Mouse (Mus musculus): ENCODE results near the gene Ung. TPM values are rescaled to one million over a fixed set of nuclear protein-coding genes. Genes with fewer than 3 reads are reported as not detected.
A peak's percentile ranks its signal among the peaks of the same experiment; 100 is the strongest.

The Ung gene
- polyA plus RNA-seq, 1 experiment from 2014 or later = 4.5 TPM

- WGBS = 78% methylated on average over 12 of the region's 12 CpGs
- H3K9me3 ChIP-seq (ENCODE audit: low read length) = no peaks in the 10 kb centered on the region
- DNase-seq (ENCODE audit: low spot score) = no peak
- H3K9ac ChIP-seq (replicated peaks; ENCODE audit: low read depth) = no peak overlapping the region
- no peaks in the 10 kb centered on the region for H3K4me1 ChIP-seq (ENCODE audit: insufficient read depth, low read depth, low read length)
- H3K27ac ChIP-seq (ENCODE audit: low read length) = no peak overlapping the region
- ATAC-seq = no peak
- H3K27me3 ChIP-seq (replicated peaks; ENCODE audit: insufficient read depth, low read length) = no peaks in the 10 kb centered on the region
- no peaks in the 10 kb centered on the region for H3K36me3 ChIP-seq (ENCODE audit: insufficient read depth, low read length)
- H3K4me2 ChIP-seq (replicated peaks; ENCODE audit: low read depth, low read length) = no peak overlapping the region
- TF ChIP-seq CTCF (IDR thresholded peaks at IDR 0.05) = no peak
- no peak for TF ChIP-seq EP300 (IDR thresholded peaks at IDR 0.05)
- no peak overlapping the region for H3K4me3 ChIP-seq (ENCODE audit: low read depth, low read length)
Observed at GRCm38 (mm10) chr5:114152359-114153092, 22.3 kb downstream of the Ung start.

DNA sequence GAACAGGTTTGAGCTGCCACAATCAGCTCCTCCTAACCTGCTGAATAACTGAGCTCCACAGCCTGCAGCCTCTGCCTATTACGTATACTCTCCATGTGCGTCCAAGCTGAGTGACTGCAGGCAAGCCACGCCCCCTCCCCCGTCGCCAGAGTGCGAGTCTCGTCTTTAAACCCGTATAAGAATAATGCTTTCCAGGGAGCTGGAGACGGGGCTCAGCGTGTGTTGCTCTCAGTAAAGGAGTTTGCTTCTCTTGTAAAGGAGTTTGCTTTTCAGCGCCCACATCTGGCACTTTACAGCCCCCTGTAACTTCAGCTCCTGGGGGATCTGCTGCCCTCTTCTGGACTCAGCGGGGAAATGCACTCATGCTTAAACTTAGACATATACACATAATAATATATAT lies 23.3 kb downstream of the Ung start:
- WGBS = 14% methylated on average over 12 of the region's 12 CpGs
- Histone ChIP-seq H3K27ac (ENCODE audit: low read length) (no peak overlapping the region), H3K36me3 (ENCODE audit: insufficient read depth, low read length) (no peaks in the 10 kb centered on the region), H3K4me2 (replicated peaks; ENCODE audit: low read depth, low read length) (no peak overlapping the region), H3K4me1 (ENCODE audit: insufficient read depth, low read depth, low read length) (no peaks in the 10 kb centered on the region), H3K9ac (replicated peaks; ENCODE audit: low read depth) (no peak overlapping the region), H3K27me3 (replicated peaks; ENCODE audit: insufficient read depth, low read length) (no peaks in the 10 kb centered on the region), H3K9me3 (ENCODE audit: low read length) (no peaks in the 10 kb centered on the region), H3K4me3 (ENCODE audit: low read depth, low read length) (no peak overlapping the region)
- DNase-seq (ENCODE audit: low spot score) (peak; percentile 45), ATAC-seq (0 out of 2 replicates have a peak, but pooled peaks have one; percentile 11)
- TF ChIP-seq CTCF (IDR thresholded peaks at IDR 0.05) (peak; percentile 61), EP300 (IDR thresholded peaks at IDR 0.05) (no peak)

- Histone ChIP-seq H3K4me1 (ENCODE audit: insufficient read depth, low read depth, low read length) (no peaks in the 10 kb centered on the region), H3K4me3 (ENCODE audit: low read depth, low read length) (no peak overlapping the region), H3K27me3 (replicated peaks; ENCODE audit: insufficient read depth, low read length) (no peaks in the 10 kb centered on the region), H3K9me3 (ENCODE audit: low read length) (no peaks in the 10 kb centered on the region), H3K9ac (replicated peaks; ENCODE audit: low read depth) (no peak overlapping the region), H3K36me3 (ENCODE audit: insufficient read depth, low read length) (no peaks in the 10 kb centered on the region), H3K4me2 (replicated peaks; ENCODE audit: low read depth, low read length) (no peak overlapping the region), H3K27ac (ENCODE audit: low read length) (no peak overlapping the region)
- TF ChIP-seq EP300 (IDR thresholded peaks at IDR 0.05) (no peak), CTCF (IDR thresholded peaks at IDR 0.05) (no peak)
- 51% methylated on average over 5 of the region's 5 CpGs for WGBS
- DNase-seq (ENCODE audit: low spot score) (no peak), ATAC-seq (peak; percentile 10; the same call in 1 of the 2 replicates)
Observed at GRCm38 (mm10) chr5:114154765-114155164, 24.6 kb downstream of the Ung start.

GRCm38 (mm10) chr5:114155168-114155933 lies 25.2 kb downstream of the Ung start:
- ATAC-seq (peak; percentile 88), DNase-seq (ENCODE audit: low spot score) (peak; percentile 70)
- Histone ChIP-seq H3K27me3 (replicated peaks; ENCODE audit: insufficient read depth, low read length) (no peaks in the 10 kb centered on the region), H3K9me3 (ENCODE audit: low read length) (no peaks in the 10 kb centered on the region), H3K4me1 (ENCODE audit: insufficient read depth, low read depth, low read length) (no peaks in the 10 kb centered on the region), H3K4me3 (ENCODE audit: low read depth, low read length) (no peak overlapping the region), H3K27ac (ENCODE audit: low read length) (no peak overlapping the region), H3K4me2 (replicated peaks; ENCODE audit: low read depth, low read length) (no peak overlapping the region), H3K36me3 (ENCODE audit: insufficient read depth, low read length) (no peaks in the 10 kb centered on the region), H3K9ac (replicated peaks; ENCODE audit: low read depth) (no peak overlapping the region)
- TF ChIP-seq CTCF (IDR thresholded peaks at IDR 0.05) = no peak
- TF ChIP-seq EP300 (IDR thresholded peaks at IDR 0.05) = no peak
- 32% methylated on average over 9 of the region's 9 CpGs for WGBS

DNA sequence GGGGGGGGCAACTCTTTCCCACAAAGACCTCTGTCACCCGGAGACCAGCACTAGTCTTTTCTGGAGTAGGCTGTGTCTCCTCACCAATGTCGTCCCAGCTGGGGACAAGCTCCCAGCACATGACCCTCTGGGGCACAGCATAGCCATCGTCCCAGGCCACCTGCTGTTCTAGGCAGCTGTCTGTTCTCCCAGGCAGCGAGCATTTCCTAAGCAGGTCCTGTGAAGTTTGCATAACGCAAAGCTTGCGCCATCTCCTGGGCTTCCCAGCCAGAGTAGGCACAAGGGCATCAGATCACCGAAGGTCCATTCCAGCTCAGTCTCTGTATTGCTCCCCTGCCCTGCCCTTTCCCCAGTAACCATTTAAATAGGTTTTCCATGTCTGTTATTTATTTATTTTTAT lies 27.1 kb downstream of the Ung start:
- H3K9ac ChIP-seq (replicated peaks; ENCODE audit: low read depth) = no peak overlapping the region
- no peaks in the 10 kb centered on the region for H3K4me1 ChIP-seq (ENCODE audit: insufficient read depth, low read depth, low read length)
- no peak overlapping the region for H3K27ac ChIP-seq (ENCODE audit: low read length)
- H3K9me3 ChIP-seq (ENCODE audit: low read length) = no peaks in the 10 kb centered on the region
- no peaks in the 10 kb centered on the region for H3K27me3 ChIP-seq (replicated peaks; ENCODE audit: insufficient read depth, low read length)
- no peak for ATAC-seq
- TF ChIP-seq EP300 (IDR thresholded peaks at IDR 0.05) (no peak), CTCF (IDR thresholded peaks at IDR 0.05) (no peak)
- no peak for DNase-seq (ENCODE audit: low spot score)
- no peak overlapping the region for H3K4me2 ChIP-seq (replicated peaks; ENCODE audit: low read depth, low read length)
- 48% methylated on average over 7 of the region's 7 CpGs for WGBS
- H3K4me3 ChIP-seq (ENCODE audit: low read depth, low read length) = no peak overlapping the region
- H3K36me3 ChIP-seq (ENCODE audit: insufficient read depth, low read length) = no peaks in the 10 kb centered on the region

GRCm38 (mm10) chr5:114161424-114161823 lies 31.2 kb downstream of the Ung start:
- TF ChIP-seq EP300 (IDR thresholded peaks at IDR 0.05) = no peak
- TF ChIP-seq CTCF (IDR thresholded peaks at IDR 0.05) = no peak
- Histone ChIP-seq H3K4me3 (ENCODE audit: low read depth, low read length) (no peak overlapping the region), H3K27ac (ENCODE audit: low read length) (no peak overlapping the region), H3K4me1 (ENCODE audit: insufficient read depth, low read depth, low read length) (no peaks in the 10 kb centered on the region), H3K4me2 (replicated peaks; ENCODE audit: low read depth, low read length) (no peak overlapping the region), H3K27me3 (replicated peaks; ENCODE audit: insufficient read depth, low read length) (no peaks in the 10 kb centered on the region), H3K9ac (replicated peaks; ENCODE audit: low read depth) (no peak overlapping the region), H3K36me3 (ENCODE audit: insufficient read depth, low read length) (no peaks in the 10 kb centered on the region), H3K9me3 (ENCODE audit: low read length) (no peaks in the 10 kb centered on the region)
- ATAC-seq (no peak), DNase-seq (ENCODE audit: low spot score) (no peak)
- WGBS = 77% methylated on average over 6 of the region's 6 CpGs
